In the genomic region with DNA sequence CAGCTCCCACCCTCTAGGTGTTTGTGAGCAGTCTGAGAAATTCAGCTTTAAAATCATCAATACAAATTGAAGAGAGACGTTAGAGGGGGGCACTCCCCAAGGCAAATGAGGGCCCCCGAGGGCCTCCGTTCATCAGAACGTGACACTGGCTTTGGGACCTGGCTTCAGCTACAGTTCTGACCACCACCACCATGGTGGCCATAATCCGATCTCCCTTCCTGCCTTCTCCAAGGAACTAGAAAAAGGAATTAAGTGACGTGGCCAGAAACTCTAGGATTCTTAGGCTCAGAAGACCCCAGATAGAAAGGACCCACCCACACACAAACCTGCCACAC, we compare ENCODE assay signal across 8 mouse cellular contexts. TPM values are rescaled to one million over a fixed set of nuclear protein-coding genes. Genes with fewer than 3 reads are reported as not detected.
DNase-seq lines count a peak whose midpoint lies in the region; ATAC-seq and TF ChIP-seq lines count a peak whose summit lies in the region.

No protein-coding gene starts in this region.

- H3K27ac ChIP-seq in lung, embryonic 14.5 days (ENCODE audit: low read depth), result peak overlapping the region; percentile 90
- peak overlapping the region; percentile 94 for H3K27ac ChIP-seq in embryonic facial prominence, embryonic 14.5 days (replicated peaks; ENCODE audit: low read depth, low read length)
- peak overlapping the region; percentile 93 for H3K27ac ChIP-seq in intestine, embryonic 15.5 days
- H3K27ac ChIP-seq in neural tube, embryonic 13.5 days (replicated peaks), result peak overlapping the region; percentile 96

- H3K4me3 ChIP-seq in lung, embryonic 14.5 days (ENCODE audit: low read depth, low read length), result peak overlapping the region; percentile 79
- H3K4me3 ChIP-seq in embryonic facial prominence, embryonic 14.5 days (ENCODE audit: low read depth, low read length), result peak overlapping the region; percentile 88
- peak overlapping the region; percentile 85 for H3K4me3 ChIP-seq in intestine, embryonic 15.5 days (replicated peaks)
- peak overlapping the region; percentile 86 for H3K4me3 ChIP-seq in neural tube, embryonic 13.5 days

- peaks cover 39% of the 10 kb centered on the region for H3K4me1 ChIP-seq in lung, embryonic 14.5 days (ENCODE audit: insufficient read depth)
- H3K4me1 ChIP-seq in embryonic facial prominence, embryonic 14.5 days (ENCODE audit: control insufficient read depth, insufficient read depth, low read length), result peaks cover 54% of the 10 kb centered on the region
- peaks cover 56% of the 10 kb centered on the region for H3K4me1 ChIP-seq in intestine, embryonic 15.5 days (replicated peaks)
- H3K4me1 ChIP-seq in neural tube, embryonic 13.5 days (replicated peaks), result peaks cover 91% of the 10 kb centered on the region

- no peaks in the 10 kb centered on the region for H3K36me3 ChIP-seq in lung, embryonic 14.5 days (ENCODE audit: insufficient read depth)
- H3K36me3 ChIP-seq in embryonic facial prominence, embryonic 14.5 days (ENCODE audit: control insufficient read depth, insufficient read depth, low read length), result no peaks in the 10 kb centered on the region
- H3K36me3 ChIP-seq in intestine, embryonic 15.5 days, result no peaks in the 10 kb centered on the region
- H3K36me3 ChIP-seq in neural tube, embryonic 13.5 days, result peaks cover 11% of the 10 kb centered on the region; the same call in 1 of the 2 replicates

- no peak for ATAC-seq in lung, embryonic 14.5 days (ENCODE audit: insufficient read depth)
- no peak for ATAC-seq in embryonic facial prominence, embryonic 14.5 days (ENCODE audit: low read depth)
- no peak for ATAC-seq in intestine, embryonic 15.5 days
- no peak for ATAC-seq in neural tube, embryonic 13.5 days (ENCODE audit: low read depth)

- H3K9me3 ChIP-seq in lung, embryonic 14.5 days (ENCODE audit: low read depth, low read length), result no peaks in the 10 kb centered on the region
- H3K9me3 ChIP-seq in embryonic facial prominence, embryonic 14.5 days (ENCODE audit: control insufficient read depth, low read length), result no peaks in the 10 kb centered on the region
- H3K9me3 ChIP-seq in intestine, embryonic 15.5 days, result no peaks in the 10 kb centered on the region
- H3K9me3 ChIP-seq in neural tube, embryonic 13.5 days, result no peaks in the 10 kb centered on the region

- H3K27me3 ChIP-seq in lung, embryonic 14.5 days (ENCODE audit: insufficient read depth, low read length), result no peaks in the 10 kb centered on the region
- H3K27me3 ChIP-seq in embryonic facial prominence, embryonic 14.5 days (replicated peaks; ENCODE audit: control insufficient read depth, insufficient read depth, low read length), result no peaks in the 10 kb centered on the region
- no peaks in the 10 kb centered on the region for H3K27me3 ChIP-seq in intestine, embryonic 15.5 days (replicated peaks)
- H3K27me3 ChIP-seq in neural tube, embryonic 13.5 days, result no peaks in the 10 kb centered on the region

- DNase-seq in lung, embryonic 14.5 days, result peak; percentile 40
- DNase-seq in lung, postnatal 4 days, result no peak
- no peak for DNase-seq in embryonic facial prominence, embryonic 14.5 days (ENCODE audit: low spot score)
- no peak for DNase-seq in gastrocnemius, postnatal 14 days
- no peak for DNase-seq in cerebellum, adult 18-20 months
- DNase-seq in urinary bladder, postnatal 25 days (ENCODE audit: low spot score), result no peak

- no peak for TF ChIP-seq CTCF in lung, embryonic 14.5 days (IDR thresholded peaks at IDR 0.05; ENCODE audit: low read depth)

- H3K4me2 ChIP-seq in lung, embryonic 14.5 days, result peak overlapping the region; percentile 63
- peak overlapping the region; percentile 62 for H3K4me2 ChIP-seq in embryonic facial prominence, embryonic 14.5 days (ENCODE audit: low read depth, low read length)
- peak overlapping the region; percentile 90 for H3K4me2 ChIP-seq in intestine, embryonic 15.5 days (replicated peaks)
- H3K4me2 ChIP-seq in neural tube, embryonic 13.5 days, result peak overlapping the region; percentile 99

- intact Hi-C loops in gastrocnemius, postnatal 14 days (cut with DNase I; ENCODE audit: low total_unique reads), result no loop called here

- WGBS in lung, embryonic 14.5 days, result 2% methylated on average over 6 of the region's 6 CpGs
- WGBS in embryonic facial prominence, embryonic 14.5 days, result 2% methylated on average over 6 of the region's 6 CpGs
- 4% methylated on average over 6 of the region's 6 CpGs for WGBS in intestine, embryonic 15.5 days
- WGBS in neural tube, embryonic 13.5 days, result 6% methylated on average over 6 of the region's 6 CpGs

- peak overlapping the region; percentile 87 for H3K9ac ChIP-seq in lung, embryonic 14.5 days
- peak overlapping the region; percentile 93 for H3K9ac ChIP-seq in embryonic facial prominence, embryonic 14.5 days (ENCODE audit: low read depth, low read length)
- H3K9ac ChIP-seq in intestine, embryonic 15.5 days, result peak overlapping the region; percentile 80
- H3K9ac ChIP-seq in neural tube, embryonic 13.5 days, result peak overlapping the region; percentile 99

RNA-seq across cellular contexts. Expression of gene Plxnb2, which starts 1.0 kb away (rescaled TPM):
- polyA plus RNA-seq in lung, embryonic 14.5 days (2014; fragmentation: Nextera tagmentation; extraction: Ambion mirVana), result 149 and 156 TPM in 2 replicates
- 158 and 169 TPM in 2 replicates for polyA plus RNA-seq in embryonic facial prominence, embryonic 14.5 days (2014; fragmentation: Nextera tagmentation; extraction: Ambion mirVana)
- 107 and 118 TPM in 2 replicates for polyA plus RNA-seq in intestine, embryonic 15.5 days (2015; fragmentation: Nextera tagmentation; extraction: Ambion mirVana)
- polyA plus RNA-seq in neural tube, embryonic 13.5 days (2015; fragmentation: Nextera tagmentation; extraction: Ambion mirVana), result 89.8 and 94.5 TPM in 2 replicates
- total RNA-seq in gastrocnemius, postnatal 14 days (2021), result 10 to 100 TPM; 20.9 to 23.8 TPM

RNA-seq across cellular contexts. Expression of gene Dennd6b, which starts 16.7 kb away (rescaled TPM):
- 9.2 and 11.0 TPM in 2 replicates for polyA plus RNA-seq in lung, embryonic 14.5 days (2014; fragmentation: Nextera tagmentation; extraction: Ambion mirVana)
- polyA plus RNA-seq in embryonic facial prominence, embryonic 14.5 days (2014; fragmentation: Nextera tagmentation; extraction: Ambion mirVana), result 11.4 and 13.1 TPM in 2 replicates
- polyA plus RNA-seq in intestine, embryonic 15.5 days (2015; fragmentation: Nextera tagmentation; extraction: Ambion mirVana), result 12.1 and 13.1 TPM in 2 replicates
- 68.9 and 71.8 TPM in 2 replicates for polyA plus RNA-seq in neural tube, embryonic 13.5 days (2015; fragmentation: Nextera tagmentation; extraction: Ambion mirVana)
- 1 to 10 TPM; 4.1 to 5.4 TPM for total RNA-seq in gastrocnemius, postnatal 14 days (2021)

RNA-seq across cellular contexts. Expression of gene Mapk11, which starts 30.2 kb away (rescaled TPM):
- 11.3 and 13.3 TPM in 2 replicates for polyA plus RNA-seq in lung, embryonic 14.5 days (2014; fragmentation: Nextera tagmentation; extraction: Ambion mirVana)
- polyA plus RNA-seq in embryonic facial prominence, embryonic 14.5 days (2014; fragmentation: Nextera tagmentation; extraction: Ambion mirVana), result 7.8 and 8.6 TPM in 2 replicates
- polyA plus RNA-seq in intestine, embryonic 15.5 days (2015; fragmentation: Nextera tagmentation; extraction: Ambion mirVana), result 5.8 and 6.0 TPM in 2 replicates
- 35.8 and 40.2 TPM in 2 replicates for polyA plus RNA-seq in neural tube, embryonic 13.5 days (2015; fragmentation: Nextera tagmentation; extraction: Ambion mirVana)
- total RNA-seq in gastrocnemius, postnatal 14 days (2021), result 1 to 10 TPM; 1.7 TPM

RNA-seq across cellular contexts. Expression of gene Ppp6r2, which starts 31.8 kb away (rescaled TPM):
- 25.6 and 27.8 TPM in 2 replicates for polyA plus RNA-seq in lung, embryonic 14.5 days (2014; fragmentation: Nextera tagmentation; extraction: Ambion mirVana)
- 27.3 and 32.2 TPM in 2 replicates for polyA plus RNA-seq in embryonic facial prominence, embryonic 14.5 days (2014; fragmentation: Nextera tagmentation; extraction: Ambion mirVana)
- 21.6 and 23.9 TPM in 2 replicates for polyA plus RNA-seq in intestine, embryonic 15.5 days (2015; fragmentation: Nextera tagmentation; extraction: Ambion mirVana)
- polyA plus RNA-seq in neural tube, embryonic 13.5 days (2015; fragmentation: Nextera tagmentation; extraction: Ambion mirVana), result 64.8 and 76.9 TPM in 2 replicates
- total RNA-seq in gastrocnemius, postnatal 14 days (2021), result 10 to 100 TPM; 56.2 to 57.3 TPM

RNA-seq across cellular contexts. Expression of gene Mapk12, which starts 39.1 kb away (rescaled TPM):
- polyA plus RNA-seq in lung, embryonic 14.5 days (2014; fragmentation: Nextera tagmentation; extraction: Ambion mirVana), result 11.4 and 11.9 TPM in 2 replicates
- 13.6 and 14.2 TPM in 2 replicates for polyA plus RNA-seq in embryonic facial prominence, embryonic 14.5 days (2014; fragmentation: Nextera tagmentation; extraction: Ambion mirVana)
- 3.6 and 4.2 TPM in 2 replicates for polyA plus RNA-seq in intestine, embryonic 15.5 days (2015; fragmentation: Nextera tagmentation; extraction: Ambion mirVana)
- 6.7 and 7.0 TPM in 2 replicates for polyA plus RNA-seq in neural tube, embryonic 13.5 days (2015; fragmentation: Nextera tagmentation; extraction: Ambion mirVana)
- total RNA-seq in gastrocnemius, postnatal 14 days (2021), result 100 to 1,000 TPM in 1 of 2 experiments, 10 to 100 TPM in 1; 91.5 to 104 TPM
